Mouse (Mus musculus): ENCODE data around the gene B3gnt7.

Gene B3gnt7

GRCm38 (mm10) chr1:86346851-86347715, 44.5 kb downstream of the B3gnt7 start:
- no peak for DNase-seq

GRCm38 (mm10) chr1:86347716-86348045, 45.0 kb downstream of the B3gnt7 start:
- DNase-seq, result no peak

GRCm38 (mm10) chr1:86348083-86348482, 45.5 kb downstream of the B3gnt7 start:
- DNase-seq, result no peak

GRCm38 (mm10) chr1:86348801-86349200, 46.2 kb downstream of the B3gnt7 start:
- no peak for DNase-seq

- DNase-seq, result no peak
Measured at GRCm38 (mm10) chr1:86349201-86349600, 46.6 kb downstream of the B3gnt7 start.

- DNase-seq, result no peak
Measured at GRCm38 (mm10) chr1:86349696-86350095, 47.1 kb downstream of the B3gnt7 start.

- no peak for DNase-seq
Measured at GRCm38 (mm10) chr1:86350576-86350975, 47.9 kb downstream of the B3gnt7 start.

- DNase-seq, result no peak
Measured at GRCm38 (mm10) chr1:86354186-86354585, 51.6 kb downstream of the B3gnt7 start.
